Mouse (Mus musculus) thymus, postnatal 36 days (tissue): ENCODE results near the gene Zfp638.
"Not testable (repeated sequence)": the region's sequence is repeated elsewhere in the genome, so short reads cannot be mapped to it uniquely, and the experiment has no call there.

ENCODE experiments used
- DNase-seq, 2 experiments: peaks; one replicate each; pipeline ENCODE4 v3.0.0; 2022; ENCODE audit warnings: mixed read lengths in 2 of 2

Gene Zfp638

DNA sequence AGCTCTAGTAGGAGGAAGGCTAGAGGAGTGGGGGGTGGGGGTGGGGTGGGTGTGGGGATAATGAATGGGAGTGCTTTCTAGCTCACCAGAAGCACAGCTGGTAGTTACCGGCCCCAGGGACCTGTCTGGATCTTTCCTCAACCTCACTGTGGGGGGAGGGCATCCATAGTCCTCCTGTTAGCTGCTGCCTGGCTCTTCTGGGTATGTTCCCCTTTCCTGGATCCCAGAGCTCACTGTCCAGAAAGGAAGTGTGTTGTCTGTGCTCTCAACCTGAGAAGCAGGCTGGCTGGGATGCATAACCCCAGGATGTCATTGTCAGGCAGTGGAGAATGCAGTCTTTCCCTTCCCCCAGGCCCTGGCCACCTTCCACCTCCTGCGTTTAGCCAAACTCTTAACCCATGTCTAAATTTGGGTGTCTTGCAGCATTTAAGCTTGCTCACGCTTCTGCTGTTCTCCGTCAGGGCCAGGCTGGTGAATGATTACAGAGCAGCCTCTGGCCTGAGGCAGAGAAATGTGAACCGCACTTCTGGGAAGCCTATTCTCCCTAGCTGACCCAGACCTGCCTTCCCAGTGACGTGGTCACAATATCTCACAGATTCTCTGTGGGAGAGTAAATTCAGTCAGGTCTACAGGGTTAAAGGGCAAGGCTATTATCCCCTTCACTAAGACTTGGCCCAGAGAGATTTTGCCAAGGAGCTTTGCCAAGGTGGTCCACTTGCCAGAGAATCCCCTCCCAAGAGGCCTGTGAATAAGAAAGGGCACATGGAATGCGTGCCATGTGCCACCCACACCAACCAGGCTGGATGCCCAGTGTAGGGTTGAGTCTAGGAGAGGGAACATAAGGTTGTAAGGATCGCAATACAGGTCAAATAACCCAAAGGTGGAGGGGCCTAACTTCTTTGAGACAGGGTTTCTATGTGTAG is 143.7 kb downstream of the Zfp638 start:
- no peak for DNase-seq

DNA sequence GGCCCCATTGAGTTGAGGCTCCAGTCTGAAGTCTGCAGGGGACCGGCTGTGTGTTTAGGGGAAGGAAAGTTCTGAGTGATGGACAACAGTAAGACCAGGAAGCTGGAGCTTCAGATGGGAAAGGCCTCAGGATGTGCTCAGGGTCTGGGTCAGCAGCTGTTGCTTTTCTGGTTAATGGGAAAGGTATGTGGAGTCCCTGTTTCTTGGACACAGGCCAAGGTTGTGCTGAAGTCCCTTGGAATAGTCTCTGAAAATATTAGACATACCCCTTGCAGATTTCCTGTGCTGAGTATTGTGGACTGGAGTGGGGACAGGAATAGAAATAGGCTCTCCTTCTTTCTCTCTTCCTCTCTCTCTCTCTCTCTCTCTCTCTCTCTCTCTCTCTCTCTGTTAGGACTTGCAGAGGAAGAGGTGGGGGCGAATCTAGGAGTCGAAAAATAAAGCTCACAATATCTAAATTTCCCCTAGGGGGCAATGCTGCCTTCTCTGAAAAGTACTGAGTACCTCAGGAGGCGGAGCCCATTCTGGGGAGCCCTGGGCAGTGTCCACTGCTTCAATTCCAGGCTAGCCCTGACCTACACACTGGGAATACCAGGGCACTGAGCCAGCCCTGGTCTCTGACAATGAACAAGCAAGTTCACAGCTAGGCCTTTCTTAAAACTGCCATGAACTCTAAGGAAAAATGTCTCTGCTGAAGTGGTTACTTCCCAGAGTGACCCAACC is 148.2 kb downstream of the Zfp638 start:
- not testable (repeated sequence) for DNase-seq

DNA sequence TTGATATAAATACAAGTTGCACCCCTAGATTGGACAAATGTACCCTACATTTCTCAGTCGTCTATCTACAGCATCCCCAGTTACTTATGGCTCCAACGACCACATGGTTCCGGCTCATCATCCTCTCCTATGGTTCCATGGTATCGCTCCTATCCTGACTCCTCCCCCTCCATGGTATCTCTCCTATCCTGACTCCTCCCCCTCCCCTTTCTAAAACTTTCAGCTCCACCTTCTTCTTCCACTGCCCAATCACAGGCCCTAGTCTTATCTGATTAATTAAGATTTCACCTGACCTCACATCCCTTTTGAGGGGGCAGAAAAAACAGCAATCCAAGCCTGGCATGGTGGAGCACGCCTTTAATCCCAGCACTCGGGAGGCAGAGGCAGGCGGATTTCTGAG is 149.9 kb downstream of the Zfp638 start:
- DNase-seq: no peak

GRCm38 (mm10) chr6:84017392-84017791 is 150.5 kb downstream of the Zfp638 start:
- no peak for DNase-seq

- no peak for DNase-seq
Measured at GRCm38 (mm10) chr6:84018906-84019550, 152.1 kb downstream of the Zfp638 start.

GRCm38 (mm10) chr6:84020002-84020401 is 153.1 kb downstream of the Zfp638 start:
- DNase-seq: no peak

GRCm38 (mm10) chr6:84021990-84022389 is 155.1 kb downstream of the Zfp638 start:
- no peak for DNase-seq

DNA sequence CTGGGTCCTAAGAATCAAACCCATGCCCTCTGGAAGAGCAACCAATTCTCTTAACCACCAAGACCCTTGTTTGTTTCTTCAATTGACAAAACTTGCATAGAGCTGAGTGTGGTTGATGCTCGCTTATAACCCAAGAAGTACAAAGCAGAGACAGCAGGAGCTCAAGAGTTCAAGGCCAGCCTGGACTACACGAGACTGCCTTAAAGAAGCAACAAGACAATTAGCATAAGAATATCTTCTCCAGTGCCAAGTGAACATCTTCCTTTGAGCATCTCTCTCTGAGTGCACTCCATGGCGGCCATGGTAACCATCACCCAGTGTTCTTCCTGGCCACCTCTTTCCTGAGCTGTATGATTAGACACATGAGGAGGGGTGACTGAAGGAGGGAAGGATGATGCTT is 158.7 kb downstream of the Zfp638 start:
- no peak for DNase-seq

- DNase-seq: no peak
Measured at GRCm38 (mm10) chr6:84028791-84029190, 161.9 kb downstream of the Zfp638 start.

GRCm38 (mm10) chr6:84029775-84030174 is 162.9 kb downstream of the Zfp638 start:
- no peak for DNase-seq

DNA sequence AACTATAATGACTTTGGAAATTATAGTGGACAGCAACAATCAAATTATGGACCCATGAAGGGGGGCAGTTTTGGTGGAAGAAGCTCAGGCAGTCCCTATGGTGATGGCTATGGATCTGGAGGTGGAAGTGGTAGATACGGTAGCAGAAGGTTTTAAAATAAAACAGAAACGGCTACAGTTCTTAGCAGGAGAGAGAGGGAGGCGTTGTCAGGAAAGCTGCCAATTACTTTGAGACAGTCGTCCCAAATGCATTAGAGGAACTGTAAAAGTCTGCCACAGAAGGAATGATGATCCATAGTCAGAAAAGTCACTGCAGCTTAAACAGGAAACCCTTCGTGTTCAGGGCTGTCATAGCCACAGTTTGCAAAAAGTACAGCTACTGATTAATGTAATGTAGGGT is 165.6 kb downstream of the Zfp638 start:
- DNase-seq: not testable (repeated sequence)
